Mouse (Mus musculus) hindbrain, embryonic 10.5 days (tissue): ENCODE data around the gene 1700013G24Rik. TPM values are rescaled to one million over a fixed set of nuclear protein-coding genes. Genes with fewer than 3 reads are reported as not detected.
"Not testable (repeated sequence)": the region's sequence is repeated elsewhere in the genome, so short reads cannot be mapped to it uniquely, and the experiment has no call there.

Experiments
- DNase-seq: peaks from one replicate; pipeline ENCODE4 v3.0.0-alpha.2; 2017; ENCODE audit warnings: low spot score
- H3K27ac ChIP-seq: fragments of 300-500 bp; sonication (generic); 2 replicates; pipeline ENCODE4 v1.5.1; 2016; ENCODE audit warnings: mild to moderate bottlenecking, moderate library complexity
- H3K27me3 ChIP-seq: fragments of 300-500 bp; sonication (generic); 2 replicates; pipeline ENCODE4 v1.6.1; 2016; ENCODE audit warnings: mild to moderate bottlenecking; ENCODE audit not compliant: poor library complexity, insufficient read depth, severe bottlenecking
- H3K36me3 ChIP-seq: fragments of 300-500 bp; sonication (generic); 2 replicates; pipeline ENCODE4 v1.6.1; 2016; ENCODE audit warnings: mild to moderate bottlenecking, moderate library complexity
- H3K4me1 ChIP-seq: fragments of 300-500 bp; sonication (generic); replicated peaks from 2 replicates; pipeline ENCODE4 v1.6.1; 2016; ENCODE audit warnings: mild to moderate bottlenecking
- H3K4me3 ChIP-seq: fragments of 300-500 bp; sonication (generic); 2 replicates; pipeline ENCODE4 v1.5.1; 2016; ENCODE audit warnings: mild to moderate bottlenecking, moderate library complexity
- H3K9me3 ChIP-seq: fragments of 300-500 bp; sonication (generic); 2 replicates; pipeline ENCODE4 v1.6.1; 2016; ENCODE audit warnings: mild to moderate bottlenecking, moderate library complexity
- WGBS: fragments of 180-500 bp; shearing (Covaris S2); methylation state at CpG from one replicate; pipeline ENCODE4 v1.1.7; 2016; 5-methylcytosine and 5-hydroxymethylcytosine counted together
- polyA plus RNA-seq: library from polyadenylated mRNA; unstranded; fragments of >200 nt; fragmentation: Nextera tagmentation; extraction: Ambion mirVana; gene quantifications from 2 replicates; pipeline ENCODE4 v1.2.1, GENCODE M21; 2016

1700013G24Rik gene
- polyA plus RNA-seq = not detected in 2 replicates

DNA sequence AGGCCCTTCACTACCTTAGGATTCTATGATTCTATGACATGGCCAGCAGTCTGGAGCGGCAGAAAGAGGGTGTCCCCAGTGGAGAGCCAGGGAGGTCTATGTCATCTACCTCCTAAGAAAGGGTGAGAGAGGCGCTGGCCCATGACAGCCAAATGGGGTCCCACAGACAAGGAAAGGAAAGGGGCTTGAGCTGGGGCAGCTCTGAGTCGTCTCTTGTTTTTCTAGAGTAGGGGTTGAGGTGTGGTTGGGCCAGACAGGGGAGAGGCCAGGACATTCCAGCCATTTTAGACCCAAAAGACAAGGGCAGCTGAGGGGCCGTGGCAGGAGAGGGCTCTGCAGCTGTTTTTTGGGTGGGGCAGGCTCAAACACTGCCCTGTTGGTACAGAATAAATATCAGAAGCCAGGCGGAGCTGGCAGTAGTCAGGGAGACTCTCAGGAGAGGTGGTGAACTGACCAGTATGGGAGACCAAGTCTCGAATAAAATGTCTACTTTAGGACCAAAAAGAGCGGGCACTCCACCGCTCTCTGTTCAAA, at the start of gene 1700013G24Rik:
Gene 1700013G24Rik (plus strand): TSS at position 51 of the 534 bp plus-strand sequence.
- Histone ChIP-seq H3K4me3 (no peak within 1 kb of the TSS), H3K4me1 (peaks cover 25% of the 10 kb centered on the region), H3K27me3 (no peaks in the 10 kb centered on the region), H3K27ac (peak within 1 kb of the TSS; percentile 35; the same call in 1 of the 2 replicates), H3K36me3 (no peaks in the 10 kb centered on the region), H3K9me3 (no peaks in the 10 kb centered on the region)
- 82% methylated on average over 8 of the region's 8 CpGs for WGBS
- DNase-seq = no peak

DNA sequence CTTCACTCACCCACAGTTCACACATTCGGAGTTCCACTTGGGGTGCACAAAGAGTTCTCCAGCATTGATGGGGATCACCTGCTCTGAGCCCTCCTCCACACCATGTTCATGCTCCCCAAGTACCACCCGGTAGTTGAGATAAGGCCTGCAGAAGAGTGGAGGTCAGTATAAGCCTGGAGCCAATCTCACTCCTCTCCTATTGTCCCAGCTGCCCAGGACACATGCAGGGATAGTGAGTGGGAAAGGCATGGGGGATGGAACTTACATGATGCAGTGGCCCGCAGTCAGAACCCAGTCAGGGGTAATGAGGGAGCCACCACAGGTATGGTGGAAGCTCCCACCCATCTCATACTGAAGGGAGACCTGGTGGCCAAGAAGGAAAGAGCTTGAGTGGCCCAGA, 47.5 kb upstream of the 1700013G24Rik start:
- 88% methylated on average over 3 of the region's 3 CpGs for WGBS
- H3K27me3 ChIP-seq = no peaks in the 10 kb centered on the region

DNA sequence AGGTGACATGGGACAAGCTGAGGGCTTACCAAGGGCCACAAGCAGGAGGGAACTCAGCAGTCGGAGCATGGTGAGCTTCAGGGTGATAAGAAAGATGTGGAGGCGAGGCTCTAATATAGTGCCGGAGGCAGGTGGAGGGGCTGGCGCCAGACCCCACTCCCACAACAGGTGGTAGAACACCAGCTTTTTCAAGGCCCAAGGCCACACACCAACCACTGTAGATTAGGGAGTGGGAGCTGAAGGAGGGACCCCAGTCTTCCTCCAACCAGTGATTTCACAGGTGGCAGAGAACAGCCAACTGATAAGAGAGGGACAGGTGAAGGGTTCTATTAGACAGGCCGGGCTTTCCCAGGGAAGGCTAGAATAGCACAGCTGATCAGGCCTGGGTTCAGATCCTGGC, 43.4 kb upstream of the 1700013G24Rik start, which contains the start of gene Cela3a:
Gene Cela3a (minus strand): TSS at position 101 of the 400 bp plus-strand sequence.
- no peak for DNase-seq
- H3K4me1 ChIP-seq = no peaks in the 10 kb centered on the region
- H3K4me3 ChIP-seq = no peak within 1 kb of the TSS
- no peaks in the 10 kb centered on the region for H3K36me3 ChIP-seq
- H3K27ac ChIP-seq = no peak within 1 kb of the TSS
- H3K9me3 ChIP-seq = no peaks in the 10 kb centered on the region
- WGBS = 95% methylated on average over 5 of the region's 5 CpGs
- H3K27me3 ChIP-seq = no peaks in the 10 kb centered on the region

More for the DNA sequence above, 47.5 kb upstream of the 1700013G24Rik start:
- Histone ChIP-seq H3K4me1 (no peaks in the 10 kb centered on the region), H3K36me3 (no peaks in the 10 kb centered on the region), H3K27ac (no peak overlapping the region), H3K9me3 (no peaks in the 10 kb centered on the region), H3K4me3 (no peak overlapping the region)
- no peak for DNase-seq

DNA sequence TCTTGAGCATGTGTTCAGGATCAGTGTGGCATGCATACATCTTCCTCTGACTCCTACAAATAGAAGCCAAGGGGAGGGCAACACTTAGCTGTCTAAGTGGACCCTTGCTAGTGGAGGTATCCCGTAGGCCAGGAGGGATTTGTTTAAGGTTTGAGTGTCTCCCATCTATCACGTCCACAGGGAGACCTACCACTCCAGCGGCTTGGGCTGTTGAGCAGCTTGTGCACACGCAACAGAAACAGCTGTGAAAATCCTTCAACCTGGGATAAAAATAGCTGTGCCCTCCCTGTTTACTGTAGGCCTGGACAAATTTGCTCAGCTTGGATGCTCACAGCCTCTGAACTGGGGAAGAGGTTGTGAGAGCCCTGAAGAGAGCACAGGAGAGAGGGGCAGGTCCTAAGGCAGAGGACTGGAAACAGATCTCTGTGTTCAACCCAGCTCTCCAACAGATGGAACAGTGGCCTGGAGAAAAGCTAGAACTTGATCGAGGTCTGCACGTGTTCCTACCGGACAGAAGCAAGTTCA, 40.8 kb upstream of the 1700013G24Rik start:
- WGBS = 84% methylated on average over 7 of the region's 7 CpGs
- H3K36me3 ChIP-seq, DNase-seq, H3K27ac ChIP-seq, H3K27me3 ChIP-seq, H3K4me3 ChIP-seq, H3K9me3 ChIP-seq, H3K4me1 ChIP-seq: not testable (repeated sequence)

DNA sequence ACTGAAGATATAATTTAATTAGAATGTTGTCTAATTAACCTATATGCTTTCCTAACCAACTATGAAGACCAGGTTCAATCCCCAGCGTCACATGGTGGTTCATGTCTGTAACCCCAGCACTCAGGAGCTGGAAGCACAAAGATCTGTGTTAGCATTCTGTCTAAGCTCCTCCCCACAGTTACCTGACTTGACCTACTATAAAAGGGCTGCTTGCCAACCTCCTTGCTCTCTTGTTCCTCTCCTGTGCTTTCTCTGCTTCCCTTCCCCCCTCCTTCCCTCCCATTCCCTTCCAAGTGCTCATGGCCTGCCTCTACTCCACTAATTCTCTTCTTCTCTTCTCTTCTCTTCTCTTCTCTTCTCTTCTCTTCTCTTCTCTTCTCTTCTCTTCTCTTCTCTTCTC, 38.1 kb upstream of the 1700013G24Rik start:
- DNase-seq = no peak
- Histone ChIP-seq H3K27me3 (no peaks in the 10 kb centered on the region), H3K9me3 (no peaks in the 10 kb centered on the region), H3K27ac (no peak overlapping the region), H3K4me1 (peaks cover 8% of the 10 kb centered on the region), H3K36me3 (no peaks in the 10 kb centered on the region), H3K4me3 (no peak overlapping the region)
- WGBS = 61% methylated on average over 1 of the region's 1 CpGs

DNA sequence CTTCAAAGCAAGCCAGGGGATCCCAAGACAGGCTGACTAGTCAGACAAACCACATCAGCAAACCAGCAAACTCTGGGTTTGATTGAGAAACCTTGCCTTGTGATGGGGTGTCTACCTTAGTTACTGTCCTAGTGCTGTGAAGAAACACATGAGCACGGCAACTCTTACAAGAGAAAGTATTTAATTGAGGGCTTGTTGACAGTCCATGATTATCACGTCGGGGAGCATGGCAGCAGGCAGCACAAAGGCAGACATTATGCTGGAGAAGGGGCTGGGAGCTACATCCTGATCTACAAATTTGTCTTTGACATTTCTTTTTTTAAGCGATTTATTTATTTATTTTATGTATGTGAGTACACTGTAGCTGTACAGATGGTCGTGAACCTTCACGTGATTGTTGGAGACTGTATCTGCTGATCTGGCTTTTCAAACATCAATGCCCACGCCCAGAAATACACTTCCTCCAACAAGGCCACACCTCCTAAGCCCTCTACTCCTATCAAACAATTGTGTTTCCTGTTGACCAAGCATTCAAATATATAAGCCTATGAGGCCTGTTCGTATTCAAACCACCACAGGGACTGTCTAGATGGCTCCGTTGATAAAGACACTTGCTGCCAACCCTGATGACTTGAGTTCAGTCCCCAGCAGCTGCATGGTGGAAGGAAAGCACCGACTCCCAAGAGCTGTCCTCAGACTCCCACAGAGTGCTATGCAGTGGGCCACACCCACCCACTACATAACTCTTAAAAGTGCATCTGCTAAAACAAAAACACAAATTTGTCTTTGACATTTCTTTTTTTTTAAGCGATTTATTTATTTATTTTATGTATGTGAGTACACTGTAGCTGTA, 35.1 kb upstream of the 1700013G24Rik start:
- H3K4me3 ChIP-seq = no peak overlapping the region
- 79% methylated on average over 11 of the region's 11 CpGs for WGBS
- no peak for DNase-seq
- no peaks in the 10 kb centered on the region for H3K36me3 ChIP-seq
- no peak overlapping the region for H3K27ac ChIP-seq
- H3K27me3 ChIP-seq = no peaks in the 10 kb centered on the region
- H3K9me3 ChIP-seq = no peaks in the 10 kb centered on the region
- H3K4me1 ChIP-seq = peaks cover 8% of the 10 kb centered on the region

DNA sequence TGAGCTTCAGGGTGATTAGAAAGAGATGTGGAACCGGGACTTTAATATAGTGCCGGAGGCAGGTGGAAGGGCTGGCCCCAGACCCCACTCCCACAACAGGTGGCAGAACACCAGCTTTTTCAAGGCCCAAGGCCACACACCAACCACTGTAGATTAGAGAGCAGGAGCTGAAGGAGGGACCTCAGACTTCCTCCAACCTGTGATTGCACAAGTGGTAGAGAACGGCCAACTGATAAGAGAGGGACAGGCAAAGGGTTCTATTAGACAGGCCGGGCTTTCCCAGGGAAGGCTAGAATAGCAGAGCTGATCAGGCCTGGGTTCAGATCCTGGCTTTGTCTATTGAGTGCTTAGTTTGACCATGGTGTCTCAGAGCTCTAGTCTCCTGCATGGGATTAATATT, 22.6 kb upstream of the 1700013G24Rik start, which contains the start of gene Cela3b:
Gene Cela3b (minus strand): TSS at position 39 of the 400 bp plus-strand sequence.
- H3K27ac ChIP-seq = no peak within 1 kb of the TSS
- H3K4me1 ChIP-seq = no peaks in the 10 kb centered on the region
- WGBS = 94% methylated on average over 4 of the region's 4 CpGs
- DNase-seq = no peak
- H3K27me3 ChIP-seq = no peaks in the 10 kb centered on the region
- no peaks in the 10 kb centered on the region for H3K36me3 ChIP-seq
- no peak within 1 kb of the TSS for H3K4me3 ChIP-seq
- no peaks in the 10 kb centered on the region for H3K9me3 ChIP-seq

DNA sequence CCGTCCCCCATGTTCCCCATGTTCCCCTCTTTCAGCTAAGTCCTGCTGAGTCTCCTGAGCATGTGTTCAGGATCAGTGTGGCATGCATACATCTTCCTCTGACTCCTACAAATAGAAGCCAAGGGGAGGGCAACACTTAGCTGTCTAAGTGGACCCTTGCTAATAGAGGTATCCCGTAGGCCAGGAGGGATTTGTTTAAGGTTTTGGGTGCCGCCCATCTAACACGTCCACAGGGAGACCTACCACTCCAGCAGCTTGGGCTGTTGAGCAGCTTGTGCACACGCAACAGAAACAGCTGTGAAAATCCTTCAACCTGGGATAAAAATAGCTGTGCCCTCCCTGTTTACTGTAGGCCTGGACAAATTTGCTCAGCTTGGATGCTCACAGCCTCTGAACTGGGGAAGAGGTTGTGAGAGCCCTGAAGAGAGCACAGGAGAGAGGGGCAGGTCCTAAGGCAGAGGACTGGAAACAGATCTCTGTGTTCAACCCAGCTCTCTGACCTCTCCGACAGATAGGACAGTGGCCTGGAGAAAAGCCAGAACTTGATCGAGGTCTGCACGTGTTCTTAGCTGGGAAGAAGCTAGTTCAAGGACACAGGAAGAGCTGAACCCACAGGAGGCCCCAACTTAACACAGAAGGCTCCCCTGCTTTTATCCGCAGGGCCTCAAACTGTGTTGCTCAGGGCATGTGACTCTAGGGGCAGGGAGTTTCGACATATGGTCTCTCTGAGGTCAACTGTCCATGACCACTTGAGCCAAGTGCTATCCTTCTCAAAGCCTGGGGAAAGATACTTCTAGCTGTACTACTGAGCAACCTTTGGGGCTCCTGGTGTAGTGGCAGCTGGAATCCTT, 20.2 kb upstream of the 1700013G24Rik start:
- WGBS = 83% methylated on average over 10 of the region's 10 CpGs
- H3K36me3 ChIP-seq, DNase-seq, H3K9me3 ChIP-seq, H3K27me3 ChIP-seq, H3K4me1 ChIP-seq, H3K4me3 ChIP-seq, H3K27ac ChIP-seq: not testable (repeated sequence)

DNA sequence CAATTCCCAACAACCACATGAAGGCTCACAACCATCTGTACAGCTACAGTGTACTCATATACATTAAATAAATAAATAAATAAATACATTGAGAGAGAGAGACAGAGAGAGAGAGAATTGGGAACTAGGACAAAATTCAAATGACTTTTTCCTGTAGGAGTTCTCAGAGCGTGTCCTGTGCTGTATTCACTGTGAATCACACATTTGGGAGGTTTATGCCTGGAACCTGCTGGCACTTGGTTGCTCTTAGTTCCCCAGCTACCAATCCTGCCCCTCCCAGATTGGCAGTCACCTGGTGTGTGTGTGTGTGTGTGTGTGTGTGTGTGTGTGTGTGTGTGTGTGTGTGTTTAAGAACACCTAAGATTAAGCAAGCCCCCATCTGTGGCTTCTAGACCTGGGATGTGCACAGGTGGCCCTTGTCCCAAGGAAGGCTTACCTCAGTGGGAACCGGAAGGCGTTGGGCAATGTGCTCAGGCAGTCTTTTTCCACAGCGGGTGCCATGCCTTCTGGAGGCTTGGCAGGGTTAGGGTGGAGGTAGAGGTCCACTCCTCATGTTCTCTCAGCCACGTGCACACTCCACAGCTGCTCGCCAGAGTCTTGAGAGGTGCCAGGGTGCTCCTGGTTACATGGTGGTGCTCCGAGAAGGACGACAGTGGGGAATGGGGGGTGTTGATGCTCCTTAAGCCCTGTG, 16.0 kb upstream of the 1700013G24Rik start:
- Histone ChIP-seq H3K9me3 (no peaks in the 10 kb centered on the region), H3K4me3 (no peak overlapping the region), H3K27me3 (no peaks in the 10 kb centered on the region), H3K36me3 (no peaks in the 10 kb centered on the region), H3K4me1 (no peaks in the 10 kb centered on the region), H3K27ac (no peak overlapping the region)
- no peak for DNase-seq
- 89% methylated on average over 8 of the region's 8 CpGs for WGBS

DNA sequence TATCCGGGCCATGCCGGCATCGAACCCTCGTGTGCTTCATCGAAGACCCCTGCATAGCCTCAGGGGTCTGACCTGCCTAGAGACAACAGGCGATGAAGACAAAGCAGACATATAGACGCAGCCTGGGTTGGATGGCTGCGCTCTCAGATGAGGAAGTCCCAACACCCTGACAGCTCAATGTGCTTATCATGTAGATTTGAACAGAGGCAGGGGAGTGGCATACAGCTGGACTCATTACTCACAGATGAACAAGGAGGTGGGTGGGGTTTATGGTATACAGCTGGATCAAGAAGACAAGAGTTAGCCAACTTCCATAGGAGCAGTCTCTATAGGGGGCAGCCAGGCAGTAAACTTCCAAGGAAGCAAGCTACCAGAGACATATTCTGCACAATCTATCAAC, 14.2 kb upstream of the 1700013G24Rik start:
- Histone ChIP-seq H3K4me3 (no peak overlapping the region), H3K36me3 (no peaks in the 10 kb centered on the region), H3K27ac (no peak overlapping the region), H3K9me3 (no peaks in the 10 kb centered on the region), H3K4me1 (no peaks in the 10 kb centered on the region), H3K27me3 (no peaks in the 10 kb centered on the region)
- no peak for DNase-seq
- WGBS = 89% methylated on average over 8 of the region's 8 CpGs

DNA sequence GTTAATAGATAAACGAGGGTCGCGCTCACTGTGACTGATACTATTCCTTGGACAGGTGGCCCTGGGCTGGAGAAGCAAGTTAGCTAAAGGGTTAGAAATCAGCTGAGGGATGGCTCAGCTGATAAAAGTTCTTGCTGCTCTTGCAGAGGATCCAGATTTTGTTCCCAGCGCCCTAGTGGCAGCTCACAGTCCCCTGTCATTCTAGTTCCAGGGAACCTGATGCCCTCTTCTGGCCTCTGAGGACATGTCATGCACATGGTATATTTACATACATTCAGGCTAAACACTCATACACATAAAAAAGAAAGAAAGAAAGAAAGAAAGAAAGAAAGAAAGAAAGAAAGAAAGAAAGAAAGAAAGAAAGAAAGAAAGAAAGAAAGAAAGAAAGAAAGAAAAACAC, 11.8 kb upstream of the 1700013G24Rik start:
- H3K4me3 ChIP-seq = no peak overlapping the region
- H3K36me3 ChIP-seq = no peaks in the 10 kb centered on the region
- no peaks in the 10 kb centered on the region for H3K9me3 ChIP-seq
- no peak for DNase-seq
- H3K4me1 ChIP-seq = no peaks in the 10 kb centered on the region
- 81% methylated on average over 4 of the region's 4 CpGs for WGBS
- no peaks in the 10 kb centered on the region for H3K27me3 ChIP-seq
- H3K27ac ChIP-seq = no peak overlapping the region

DNA sequence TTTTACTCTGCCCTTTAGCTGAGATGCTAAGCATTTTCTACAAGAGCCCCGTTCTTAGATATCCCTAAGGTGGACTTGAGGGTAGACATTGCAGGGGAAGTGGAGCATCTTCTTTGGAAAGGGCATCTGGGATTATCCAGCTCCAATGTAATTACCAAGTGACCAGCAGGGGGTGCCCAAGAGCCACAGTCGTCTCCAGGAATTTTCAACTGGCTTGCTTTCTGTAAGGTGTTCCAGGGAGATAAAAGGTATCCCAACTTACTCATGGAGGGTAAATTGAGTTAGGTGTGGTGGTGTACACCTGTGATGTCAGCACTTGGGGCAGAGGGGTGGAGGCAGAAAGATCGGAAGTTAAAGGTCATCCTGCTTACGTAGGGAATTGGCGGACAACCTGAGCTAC, 9.5 kb upstream of the 1700013G24Rik start:
- peaks cover 6% of the 10 kb centered on the region for H3K4me1 ChIP-seq
- H3K27me3 ChIP-seq = no peaks in the 10 kb centered on the region
- H3K9me3 ChIP-seq = no peaks in the 10 kb centered on the region
- H3K4me3 ChIP-seq = no peak overlapping the region
- H3K27ac ChIP-seq = no peak overlapping the region
- 26% methylated on average over 5 of the region's 5 CpGs for WGBS
- DNase-seq = peak; percentile 74
- no peaks in the 10 kb centered on the region for H3K36me3 ChIP-seq
